In the genomic region with DNA sequence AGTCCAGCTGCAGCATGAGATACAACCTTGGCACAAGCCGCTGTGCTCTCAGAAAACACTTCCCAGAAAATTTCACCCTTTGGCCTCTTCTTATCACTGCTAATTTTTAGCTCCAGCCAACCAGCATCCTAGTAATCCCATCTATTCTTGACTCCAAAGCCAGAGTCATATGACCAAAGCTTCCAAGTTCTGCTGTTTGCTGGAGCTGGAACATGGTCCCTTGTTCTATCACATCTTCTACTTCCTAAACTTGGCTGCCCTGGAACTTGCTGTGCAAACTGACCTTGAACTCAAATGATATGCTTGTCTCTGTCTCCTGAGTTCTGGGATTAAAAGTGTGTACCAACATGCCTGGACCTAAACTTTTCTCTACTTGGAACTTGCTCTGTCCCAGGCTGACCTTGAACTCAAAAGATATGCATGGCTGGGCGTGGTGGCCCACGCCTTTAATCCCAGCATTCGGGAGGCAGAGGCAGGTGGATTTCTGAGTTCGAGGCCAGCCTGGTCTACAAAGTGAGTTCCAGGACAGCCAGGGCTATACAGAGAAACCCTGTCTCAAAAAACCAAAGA, we compare ENCODE assay signal across 26 mouse cellular contexts. TPM values are rescaled to one million over a fixed set of nuclear protein-coding genes. Genes with fewer than 3 reads are reported as not detected.
A peak's percentile ranks its signal among the peaks of the same experiment; 100 is the strongest.
DNase-seq lines count a peak whose midpoint lies in the region; ATAC-seq lines count a peak whose summit lies in the region.
"Had no signal": no experiment of that assay in that cellular context is flagged by ENCODE, and none has a peak within 500 bp of the region (broad histone marks: within the 10 kb centered on the region; RNA-seq: fewer than 3 reads in every experiment).

No protein-coding gene starts in this region.

- no peaks in the 10 kb centered on the region for H3K27me3 ChIP-seq in heart, embryonic 12.5 days (replicated peaks)
- no peaks in the 10 kb centered on the region for H3K27me3 ChIP-seq in heart, embryonic 10.5 days (ENCODE audit: insufficient read depth, poor library complexity, severe bottlenecking)
- H3K27me3 ChIP-seq in hindbrain, embryonic 11.5 days (ENCODE audit: control insufficient read depth, insufficient read depth, low read length): no peaks in the 10 kb centered on the region
- H3K27me3 ChIP-seq: CH12.LX; heart, embryonic 13.5 days had no signal

- no peaks in the 10 kb centered on the region for H3K4me1 ChIP-seq in heart, embryonic 12.5 days (replicated peaks)
- H3K4me1 ChIP-seq in heart, embryonic 10.5 days: no peaks in the 10 kb centered on the region
- no peaks in the 10 kb centered on the region for H3K4me1 ChIP-seq in hindbrain, embryonic 11.5 days (replicated peaks; ENCODE audit: control insufficient read depth, insufficient read depth, low read length)
- H3K4me1 ChIP-seq: hindbrain, embryonic 10.5 days had no signal

- H3K9ac ChIP-seq in heart, embryonic 12.5 days: no peak overlapping the region
- H3K9ac ChIP-seq in hindbrain, embryonic 11.5 days (ENCODE audit: low read depth, low read length): no peak overlapping the region
- H3K9ac ChIP-seq: forebrain, postnatal 0 days; heart, embryonic 13.5 days; hindbrain, embryonic 14.5 days had no signal

- no peak for ATAC-seq in heart, embryonic 12.5 days (ENCODE audit: insufficient number of reproducible peaks, low FRiP score)
- ATAC-seq in hindbrain, embryonic 11.5 days (ENCODE audit: low FRiP score): no peak
- ATAC-seq: forebrain, embryonic 14.5 days; forebrain, postnatal 0 days; hindbrain, postnatal 0 days; inflammation-experienced regulatory T-cells, adult 6 months; intestine, embryonic 16.5 days had no signal

- no peak overlapping the region for H3K4me2 ChIP-seq in heart, embryonic 12.5 days
- no peak overlapping the region for H3K4me2 ChIP-seq in hindbrain, embryonic 11.5 days (replicated peaks; ENCODE audit: low read depth, low read length)
- H3K4me2 ChIP-seq: heart, embryonic 13.5 days; hindbrain, embryonic 14.5 days had no signal

- H3K4me3 ChIP-seq in heart, embryonic 12.5 days: no peak overlapping the region
- no peak overlapping the region for H3K4me3 ChIP-seq in heart, embryonic 10.5 days
- no peak overlapping the region for H3K4me3 ChIP-seq in hindbrain, embryonic 11.5 days (ENCODE audit: low read depth, low read length)
- H3K4me3 ChIP-seq: gastrocnemius, adult 2 months; heart, embryonic 13.5 days; hindbrain, embryonic 10.5 days had no signal

- H3K27ac ChIP-seq in heart, embryonic 12.5 days (ENCODE audit: poor library complexity, severe bottlenecking): no peak overlapping the region
- H3K27ac ChIP-seq in heart, embryonic 10.5 days: no peak overlapping the region
- no peak overlapping the region for H3K27ac ChIP-seq in hindbrain, embryonic 11.5 days (ENCODE audit: low read depth, low read length)
- H3K27ac ChIP-seq: gastrocnemius, adult 2 months; heart, embryonic 13.5 days; hindbrain, embryonic 10.5 days; hindbrain, embryonic 14.5 days; hindbrain, postnatal 0 days had no signal

- H3K9me3 ChIP-seq in heart, embryonic 12.5 days (replicated peaks): no peaks in the 10 kb centered on the region
- no peaks in the 10 kb centered on the region for H3K9me3 ChIP-seq in heart, embryonic 10.5 days
- no peaks in the 10 kb centered on the region for H3K9me3 ChIP-seq in hindbrain, embryonic 11.5 days (ENCODE audit: control insufficient read depth, low read length)
- H3K9me3 ChIP-seq: heart, embryonic 13.5 days; hindbrain, embryonic 10.5 days had no signal

- DNase-seq in heart, adult 18-20 months: peak; percentile 35 to 59
- DNase-seq in heart, adult 9 months (ENCODE audit: low spot score in 2 of 2): peak; percentile 31 to 49
- no peak for DNase-seq in heart, embryonic 10.5 days (ENCODE audit: low spot score)
- DNase-seq in ES-CJ7 (ENCODE audit: low read depth, low spot score) (peak; percentile 36), ZHBTc4 (ENCODE audit: low read depth, low spot score) (peak; percentile 53)
- DNase-seq in hindbrain, embryonic 11.5 days (ENCODE audit: low spot score): no peak
- DNase-seq: adrenal gland, postnatal 10 days; adrenal gland, postnatal 36 days; B cell, adult 2 months; cerebellum, adult 18-20 months; cerebellum, adult 9-10 months; cerebellum, postnatal 14 days; forebrain, postnatal 0 days; gastrocnemius, adult 2 months; gastrocnemius, postnatal 14 days; kidney, adult 18-20 months had no signal

- WGBS in heart, embryonic 12.5 days: 85% methylated on average over 5 of the region's 5 CpGs
- 87% methylated on average over 5 of the region's 5 CpGs for WGBS in heart, embryonic 10.5 days
- 93% methylated on average over 5 of the region's 5 CpGs for WGBS in hindbrain, embryonic 11.5 days

- no peaks in the 10 kb centered on the region for H3K36me3 ChIP-seq in heart, embryonic 12.5 days
- no peaks in the 10 kb centered on the region for H3K36me3 ChIP-seq in heart, embryonic 10.5 days
- H3K36me3 ChIP-seq in hindbrain, embryonic 11.5 days (ENCODE audit: control insufficient read depth, insufficient read depth, low read length): no peaks in the 10 kb centered on the region
- H3K36me3 ChIP-seq: heart, embryonic 13.5 days; hindbrain, embryonic 10.5 days had no signal

RNA-seq across cellular contexts. Expression of gene Rps29, which starts 11.7 kb away (rescaled TPM):
- 1,000 to 10,000 TPM; 1,202 to 1,485 TPM for total RNA-seq in heart, adult 18-20 months (2021)
- polyA plus RNA-seq in heart, embryonic 12.5 days (2016; fragmentation: Nextera tagmentation; extraction: Ambion mirVana): 1,310 and 1,336 TPM in 2 replicates
- 1,118 and 1,148 TPM in 2 replicates for polyA plus RNA-seq in heart, embryonic 10.5 days (2016; fragmentation: Nextera tagmentation; extraction: Ambion mirVana)
- 1,259 and 1,264 TPM in 2 replicates for polyA plus RNA-seq in hindbrain, embryonic 11.5 days (2014; fragmentation: Nextera tagmentation; extraction: Ambion mirVana)

RNA-seq across cellular contexts. Expression of gene Lrr1, which starts 21.4 kb away (rescaled TPM):
- total RNA-seq in heart, adult 18-20 months (2021): not detected
- 16.1 and 17.5 TPM in 2 replicates for polyA plus RNA-seq in heart, embryonic 12.5 days (2016; fragmentation: Nextera tagmentation; extraction: Ambion mirVana)
- polyA plus RNA-seq in heart, embryonic 10.5 days (2016; fragmentation: Nextera tagmentation; extraction: Ambion mirVana): 20.0 and 24.3 TPM in 2 replicates
- 23.6 and 27.2 TPM in 2 replicates for polyA plus RNA-seq in hindbrain, embryonic 11.5 days (2014; fragmentation: Nextera tagmentation; extraction: Ambion mirVana)
- total RNA-seq: adrenal gland, adult 18-20 months; gastrocnemius, adult 2 months had no signal

RNA-seq across cellular contexts. Expression of gene Rpl36al, which starts 36.6 kb away (rescaled TPM):
- total RNA-seq in heart, adult 18-20 months (2021): 100 to 1,000 TPM; 219 to 228 TPM
- 572 and 579 TPM in 2 replicates for polyA plus RNA-seq in heart, embryonic 12.5 days (2016; fragmentation: Nextera tagmentation; extraction: Ambion mirVana)
- polyA plus RNA-seq in heart, embryonic 10.5 days (2016; fragmentation: Nextera tagmentation; extraction: Ambion mirVana): 572 and 611 TPM in 2 replicates
- 461 and 473 TPM in 2 replicates for polyA plus RNA-seq in hindbrain, embryonic 11.5 days (2014; fragmentation: Nextera tagmentation; extraction: Ambion mirVana)

RNA-seq across cellular contexts. Expression of gene Mgat2, which starts 36.7 kb away (rescaled TPM):
- 10 to 100 TPM; 18.6 to 20.2 TPM for total RNA-seq in heart, adult 18-20 months (2021)
- polyA plus RNA-seq in heart, embryonic 12.5 days (2016; fragmentation: Nextera tagmentation; extraction: Ambion mirVana): 56.2 and 56.8 TPM in 2 replicates
- 43.2 and 49.6 TPM in 2 replicates for polyA plus RNA-seq in heart, embryonic 10.5 days (2016; fragmentation: Nextera tagmentation; extraction: Ambion mirVana)
- 35.9 and 37.7 TPM in 2 replicates for polyA plus RNA-seq in hindbrain, embryonic 11.5 days (2014; fragmentation: Nextera tagmentation; extraction: Ambion mirVana)

RNA-seq across cellular contexts. Expression of gene Gm49383, which starts 49.7 kb away (rescaled TPM):
- total RNA-seq in heart, adult 18-20 months (2021): 1 to 10 TPM; 2.8 to 3.1 TPM
- 18.5 and 19.4 TPM in 2 replicates for polyA plus RNA-seq in heart, embryonic 12.5 days (2016; fragmentation: Nextera tagmentation; extraction: Ambion mirVana)
- polyA plus RNA-seq in heart, embryonic 10.5 days (2016; fragmentation: Nextera tagmentation; extraction: Ambion mirVana): 27.3 and 35.2 TPM in 2 replicates
- polyA plus RNA-seq in hindbrain, embryonic 11.5 days (2014; fragmentation: Nextera tagmentation; extraction: Ambion mirVana): 33.2 and 35.8 TPM in 2 replicates

Comparison
In these comparisons a context has a peak if more than half of its experiments do, and no peak if none do; other contexts are left out.
1. DNase-seq: peak in heart, adult 18-20 months (2 of 2), heart, adult 9 months (2 of 2), ES-CJ7 (single experiment) and ZHBTc4 (single experiment); none in heart, embryonic 10.5 days (single experiment) and hindbrain, embryonic 11.5 days (single experiment).